Mouse (Mus musculus): Measurements from ENCODE around the gene Isyna1.

DNA sequence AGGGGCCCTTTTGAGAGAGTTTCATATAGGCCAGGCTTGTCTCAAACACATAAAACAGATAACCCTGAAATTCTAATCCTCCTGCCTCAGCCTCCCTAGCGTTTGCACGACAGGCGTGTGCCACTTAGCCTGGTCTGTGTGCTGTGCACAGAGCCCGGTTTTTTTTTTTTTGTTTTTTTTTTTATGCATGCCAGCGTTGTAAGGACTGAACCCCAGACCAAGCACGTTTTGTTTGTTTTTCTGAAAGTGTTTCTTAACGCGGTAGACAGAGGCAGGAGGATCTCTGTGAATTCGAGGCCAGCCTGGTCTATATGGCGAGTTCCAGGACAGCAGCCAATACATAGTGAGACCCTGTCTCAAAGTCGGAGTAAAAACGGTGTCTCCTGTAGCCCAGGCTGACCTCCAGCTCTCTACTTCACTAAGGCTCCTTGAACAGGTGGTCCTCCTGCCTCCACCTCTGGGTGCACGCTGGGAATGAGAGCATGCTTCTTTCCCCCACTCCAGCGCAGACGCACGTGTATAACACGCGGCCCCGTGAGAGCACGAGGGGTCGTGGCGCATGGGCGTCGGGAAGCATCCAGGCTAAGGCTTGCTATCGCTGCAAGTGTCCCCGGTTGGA, 14.7 kb downstream of the Isyna1 start, which contains the start of gene Ssbp4:
- TF ChIP-seq POLR2A (IDR thresholded peaks at IDR 0.05; ENCODE audit: extremely low read depth, insufficient read depth, low read length) (no peak), CTCF (IDR thresholded peaks at IDR 0.05; ENCODE audit: extremely low read depth, insufficient read depth, low read length) (no peak)
